Mouse (Mus musculus) lung, embryonic 15.5 days (tissue): ENCODE measurements at regions not wholly inside any gene's neighbourhood (a gene's known extent, or its start where the extent isn't known, plus 50 kb on each side); places are given as distances from the start of the nearest gene placed in this dataset.

ENCODE experiments used
- ATAC-seq: fragments of 200-750 bp; cut with Nextera tagmentation; 2 replicates; pipeline ENCODE4 v1.8.0; 2017; ENCODE audit warnings: moderate number of reproducible peaks, borderline replicate concordance; ENCODE audit not compliant: low FRiP score, low TSS enrichment; ENCODE audit errors: extremely low read depth
- H3K27ac ChIP-seq: fragments of 300-500 bp; sonication (generic); 2 replicates; pipeline ENCODE4 v1.5.1; 2015; ENCODE audit warnings: moderate library complexity, mild to moderate bottlenecking, inconsistent platforms
- H3K27me3 ChIP-seq: fragments of 300-500 bp; sonication (generic); 2 replicates; pipeline ENCODE4 v1.6.1; 2015; ENCODE audit warnings: inconsistent platforms
- H3K36me3 ChIP-seq: fragments of 300-500 bp; sonication (generic); 2 replicates; pipeline ENCODE4 v1.6.1; 2015; ENCODE audit warnings: inconsistent platforms
- H3K4me1 ChIP-seq: fragments of 300-500 bp; sonication (generic); 2 replicates; pipeline ENCODE4 v1.6.1; 2015; ENCODE audit warnings: inconsistent platforms
- H3K4me2 ChIP-seq: fragments of 300-500 bp; sonication (generic); 2 replicates; pipeline ENCODE4 v1.6.1; 2015; ENCODE audit warnings: inconsistent platforms, mild to moderate bottlenecking, moderate library complexity
- H3K4me3 ChIP-seq: fragments of 300-500 bp; sonication (generic); 2 replicates; pipeline ENCODE4 v1.5.1; 2015; ENCODE audit warnings: mild to moderate bottlenecking, inconsistent platforms
- H3K9ac ChIP-seq: fragments of 300-500 bp; sonication (generic); 2 replicates; pipeline ENCODE4 v1.6.1; 2015; ENCODE audit warnings: inconsistent platforms
- H3K9me3 ChIP-seq: fragments of 300-500 bp; sonication (generic); 2 replicates; pipeline ENCODE4 v1.6.1; 2016; ENCODE audit warnings: inconsistent platforms
- WGBS: fragments of 180-500 bp; shearing (Covaris S2); methylation state at CpG from one replicate; pipeline ENCODE4 v1.1.7; 2015; 5-methylcytosine and 5-hydroxymethylcytosine counted together

DNA sequence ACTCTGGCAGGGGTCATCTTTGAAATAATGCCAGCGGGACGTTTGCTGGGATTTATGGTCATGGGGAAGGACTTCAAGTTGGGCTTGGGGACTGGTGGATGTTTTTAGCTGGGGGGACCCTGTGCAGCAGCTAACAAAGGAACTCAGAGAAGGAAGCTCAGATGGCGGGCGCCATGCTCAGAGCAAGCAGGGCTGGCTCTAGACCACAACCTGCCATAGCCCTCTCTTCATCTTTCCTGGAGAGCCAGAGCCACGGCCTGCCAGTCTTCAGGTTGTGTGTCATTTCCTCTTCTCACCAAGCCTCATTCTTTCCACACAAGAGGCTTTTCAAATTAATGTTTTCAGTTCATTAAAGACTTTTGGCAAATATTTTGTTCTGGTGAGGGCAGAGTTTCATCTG, 219.9 kb downstream of the Bcl11a start:
- Histone ChIP-seq H3K4me3 (no peak overlapping the region), H3K27me3 (no peaks in the 10 kb centered on the region), H3K27ac (no peak overlapping the region), H3K9me3 (no peaks in the 10 kb centered on the region), H3K4me2 (peak overlapping the region; percentile 29; the same call in 1 of the 2 replicates), H3K4me1 (peaks cover 28% of the 10 kb centered on the region), H3K36me3 (no peaks in the 10 kb centered on the region), H3K9ac (no peak overlapping the region)
- ATAC-seq: no peak
- 46% methylated on average over 5 of the region's 5 CpGs for WGBS

DNA sequence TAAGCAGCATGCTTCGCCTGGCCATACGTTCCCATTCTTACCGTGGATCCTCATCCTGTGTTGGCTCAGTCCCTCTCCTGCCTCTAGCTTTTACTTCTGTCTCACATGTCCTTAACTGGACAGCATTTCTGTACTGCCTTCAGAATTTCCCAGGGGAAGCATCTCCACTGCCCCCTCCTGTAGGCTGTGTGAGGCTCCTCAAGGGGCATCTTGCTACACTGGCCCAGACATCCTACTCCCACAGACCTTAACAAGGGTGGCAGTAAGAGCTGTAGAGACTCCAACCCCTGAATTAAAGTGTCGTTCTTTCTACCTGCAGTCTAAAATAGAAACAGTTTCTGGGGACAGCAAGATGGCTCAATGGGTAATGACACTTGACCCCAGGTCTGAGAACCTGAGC, 222.5 kb downstream of the Bcl11a start:
- H3K4me2 ChIP-seq: no peak overlapping the region
- no peaks in the 10 kb centered on the region for H3K9me3 ChIP-seq
- no peak overlapping the region for H3K4me3 ChIP-seq
- WGBS: 75% methylated on average over 4 of the region's 4 CpGs
- H3K36me3 ChIP-seq: no peaks in the 10 kb centered on the region
- H3K27ac ChIP-seq: no peak overlapping the region
- no peaks in the 10 kb centered on the region for H3K27me3 ChIP-seq
- peaks cover 26% of the 10 kb centered on the region for H3K4me1 ChIP-seq
- no peak for ATAC-seq
- no peak overlapping the region for H3K9ac ChIP-seq

DNA sequence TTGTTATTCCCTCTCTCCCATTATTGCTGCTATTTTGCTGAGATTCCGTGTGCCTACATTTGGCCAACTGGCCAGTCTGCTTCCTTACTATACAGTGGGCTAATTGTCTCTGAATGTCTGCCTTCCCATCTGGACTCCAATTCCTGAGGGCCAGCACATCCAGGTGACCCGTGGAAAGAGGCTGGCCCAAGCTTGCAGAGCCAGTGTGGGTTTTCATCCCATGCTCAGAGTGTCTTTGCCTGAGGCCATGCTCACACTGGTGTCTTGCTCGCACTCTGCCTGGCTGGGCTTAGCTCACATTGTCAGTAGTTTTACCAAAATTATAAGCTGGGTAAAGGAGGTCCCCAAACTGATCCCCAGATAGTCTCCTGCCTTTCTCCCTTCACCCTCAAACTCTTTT, 223.3 kb downstream of the Bcl11a start:
- 74% methylated on average over 3 of the region's 3 CpGs for WGBS
- Histone ChIP-seq H3K4me2 (no peak overlapping the region), H3K27ac (no peak overlapping the region), H3K9ac (no peak overlapping the region), H3K27me3 (no peaks in the 10 kb centered on the region), H3K4me1 (peaks cover 31% of the 10 kb centered on the region), H3K9me3 (no peaks in the 10 kb centered on the region), H3K4me3 (no peak overlapping the region), H3K36me3 (no peaks in the 10 kb centered on the region)
- ATAC-seq: no peak

DNA sequence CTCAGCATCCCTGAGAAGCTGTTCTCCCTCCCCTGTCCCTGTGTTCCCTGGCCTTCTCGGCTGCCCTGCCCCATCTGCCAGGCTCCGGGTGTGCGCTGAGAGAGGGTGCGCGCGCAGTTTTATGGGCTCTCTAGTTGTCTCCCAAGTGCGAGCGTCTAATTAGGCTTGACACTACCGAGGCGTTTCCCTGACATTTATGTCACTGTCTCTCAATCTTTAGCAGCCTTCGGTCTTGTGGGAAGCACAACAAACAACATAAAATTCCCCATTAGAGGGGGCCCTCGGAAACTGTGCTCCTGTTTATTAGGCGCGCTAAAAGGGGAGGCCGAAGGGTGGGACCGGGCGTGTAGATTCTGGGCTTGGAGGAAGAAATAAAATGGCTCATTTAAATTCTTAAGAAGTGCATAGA, 227.3 kb downstream of the Bcl11a start:
- WGBS: 6% methylated on average over 17 of the region's 17 CpGs
- Histone ChIP-seq H3K9ac (no peak overlapping the region), H3K4me3 (peak overlapping the region; percentile 31), H3K27ac (no peak overlapping the region), H3K27me3 (no peaks in the 10 kb centered on the region), H3K9me3 (no peaks in the 10 kb centered on the region), H3K4me1 (peaks cover 14% of the 10 kb centered on the region), H3K36me3 (no peaks in the 10 kb centered on the region), H3K4me2 (peak overlapping the region; percentile 67)
- peak; percentile 46; the same call in 1 of the 2 replicates for ATAC-seq

DNA sequence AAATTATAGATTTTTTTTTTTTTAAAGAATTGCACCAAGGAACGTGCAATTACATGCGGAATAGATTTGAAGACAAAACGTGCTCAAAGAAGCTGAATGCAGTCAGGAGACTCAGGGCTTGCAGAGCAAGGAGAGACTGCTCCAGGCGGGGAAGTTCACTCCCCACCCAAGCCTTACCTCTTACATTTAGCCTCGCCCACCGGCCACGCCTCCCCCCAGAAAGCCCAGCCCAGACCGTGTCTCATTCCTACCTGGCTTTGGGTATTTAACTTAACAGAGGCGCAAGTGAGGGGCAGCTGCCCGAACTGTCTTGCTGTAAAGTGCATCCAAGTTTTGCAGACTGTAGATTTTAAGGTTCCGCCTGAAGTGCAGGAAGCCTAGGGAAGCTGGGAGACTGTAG, 227.8 kb downstream of the Bcl11a start:
- peak; percentile 72; the same call in 1 of the 2 replicates for ATAC-seq
- Histone ChIP-seq H3K27me3 (no peaks in the 10 kb centered on the region), H3K27ac (no peak overlapping the region), H3K4me3 (peak overlapping the region; percentile 31), H3K4me1 (peaks cover 14% of the 10 kb centered on the region), H3K9ac (no peak overlapping the region), H3K36me3 (no peaks in the 10 kb centered on the region), H3K9me3 (no peaks in the 10 kb centered on the region), H3K4me2 (peak overlapping the region; percentile 67)
- WGBS: 13% methylated on average over 11 of the region's 11 CpGs

DNA sequence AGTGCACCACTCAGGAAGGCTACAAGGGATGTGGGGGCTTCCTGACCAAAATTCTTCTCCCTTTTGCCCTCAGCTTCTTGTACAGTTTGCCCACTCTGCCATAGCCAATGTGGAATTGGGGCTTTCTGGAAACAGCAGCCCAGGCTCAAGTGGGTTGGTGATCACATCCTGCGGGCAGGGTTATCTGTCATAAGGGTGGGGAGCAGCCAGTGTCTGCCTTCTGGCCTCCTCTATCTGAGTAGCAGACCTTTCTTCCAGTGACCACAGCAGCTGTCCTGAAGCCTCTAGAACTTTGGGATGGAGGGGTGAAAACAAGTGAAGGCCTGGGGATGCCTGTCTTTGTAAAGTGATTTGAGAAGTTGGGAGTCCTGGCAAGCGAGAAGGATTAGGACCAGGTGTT, 228.2 kb downstream of the Bcl11a start:
- Histone ChIP-seq H3K4me2 (peak overlapping the region; percentile 67), H3K9ac (no peak overlapping the region), H3K4me3 (0 out of 2 replicates have a peak overlapping the region, but pooled peaks have one; percentile 31), H3K9me3 (no peaks in the 10 kb centered on the region), H3K27me3 (no peaks in the 10 kb centered on the region), H3K36me3 (no peaks in the 10 kb centered on the region), H3K27ac (no peak overlapping the region), H3K4me1 (peaks cover 14% of the 10 kb centered on the region)
- no peak for ATAC-seq
- WGBS: 65% methylated on average over 2 of the region's 2 CpGs

DNA sequence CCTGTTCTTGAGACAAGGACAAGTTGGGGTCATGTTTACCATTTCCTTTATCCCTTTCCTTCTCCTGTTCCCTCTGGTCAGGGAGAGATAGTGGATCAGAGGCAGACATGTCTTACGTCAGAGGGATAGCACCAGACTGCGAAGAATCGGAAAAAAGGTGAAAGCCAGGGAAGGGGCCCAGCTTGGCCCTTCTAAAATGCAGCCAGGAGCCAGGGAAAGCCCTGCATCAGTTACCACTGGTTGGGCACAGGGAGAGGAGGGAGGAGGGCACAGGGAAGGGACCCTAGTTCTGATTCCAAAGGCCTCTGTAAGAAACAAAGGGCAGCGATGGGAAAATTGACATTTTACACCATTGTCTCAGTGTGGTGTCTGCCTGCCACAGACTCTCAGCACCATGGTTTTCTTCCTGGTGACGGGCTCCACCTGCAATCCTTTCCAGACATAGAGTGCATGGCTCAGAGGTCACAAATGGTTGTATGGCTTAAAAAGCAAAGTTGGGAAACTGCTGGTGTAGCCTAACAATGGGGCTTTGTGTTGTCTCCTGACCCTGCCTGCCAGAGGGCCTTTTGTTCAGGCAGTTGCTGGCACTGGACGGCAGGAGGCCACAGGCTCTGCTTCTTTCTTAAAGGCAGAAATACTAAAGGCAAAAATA, 229.9 kb downstream of the Bcl11a start:
- no peak for ATAC-seq
- Histone ChIP-seq H3K9ac (no peak overlapping the region), H3K4me1 (peaks cover 14% of the 10 kb centered on the region), H3K9me3 (no peaks in the 10 kb centered on the region), H3K27ac (no peak overlapping the region), H3K4me2 (no peak overlapping the region), H3K36me3 (no peaks in the 10 kb centered on the region), H3K27me3 (no peaks in the 10 kb centered on the region), H3K4me3 (no peak overlapping the region)
- 55% methylated on average over 6 of the region's 6 CpGs for WGBS

DNA sequence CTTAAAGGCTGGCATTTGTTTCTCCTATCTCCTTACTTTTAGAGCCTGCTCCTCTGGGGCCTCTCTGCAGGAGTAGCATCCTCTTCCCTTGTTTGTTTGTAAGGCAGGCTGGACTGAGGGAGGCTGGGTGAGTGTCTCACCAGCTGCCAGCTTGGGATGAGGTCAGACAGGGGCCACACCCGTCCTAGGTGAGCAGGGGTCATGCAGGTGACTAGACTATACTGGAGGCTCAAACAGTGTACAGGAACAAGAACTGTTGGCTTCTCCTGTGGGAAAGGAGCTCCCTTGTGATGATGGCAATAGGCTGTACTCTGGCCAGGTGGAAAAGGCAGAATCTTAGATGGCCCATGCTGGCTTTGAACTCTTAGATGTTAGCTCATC, 230.4 kb downstream of the Bcl11a start:
- ATAC-seq: no peak
- peaks cover 14% of the 10 kb centered on the region for H3K4me1 ChIP-seq
- WGBS: 16% methylated on average over 1 of the region's 1 CpGs

DNA sequence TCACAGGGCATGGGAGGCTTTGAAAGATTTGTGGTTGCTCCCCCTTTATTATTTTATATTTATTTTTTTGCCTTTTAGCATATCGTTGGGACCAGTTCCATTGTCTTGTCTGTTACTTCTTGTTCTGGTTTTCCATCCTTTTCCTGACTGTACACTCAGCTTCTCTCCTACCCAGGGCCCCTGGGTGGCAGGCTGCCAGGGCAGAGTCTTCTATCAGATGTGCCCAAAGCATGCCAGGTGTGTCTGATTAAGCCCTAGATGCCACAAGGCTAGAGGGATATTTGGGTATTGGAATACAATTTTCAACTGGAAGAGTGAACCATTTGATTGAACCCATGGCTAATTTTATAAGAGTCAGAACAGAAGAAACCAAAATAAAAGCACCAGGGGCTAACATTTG, 236.2 kb downstream of the Bcl11a start:
- H3K4me2 ChIP-seq: no peak overlapping the region
- no peaks in the 10 kb centered on the region for H3K4me1 ChIP-seq
- H3K9ac ChIP-seq: no peak overlapping the region
- no peaks in the 10 kb centered on the region for H3K9me3 ChIP-seq
- ATAC-seq: no peak
- H3K36me3 ChIP-seq: no peaks in the 10 kb centered on the region
- no peak overlapping the region for H3K4me3 ChIP-seq
- no peak overlapping the region for H3K27ac ChIP-seq
- H3K27me3 ChIP-seq: no peaks in the 10 kb centered on the region
- 78% methylated on average over 1 of the region's 1 CpGs for WGBS

More for the DNA sequence above, 230.4 kb downstream of the Bcl11a start:
- no peaks in the 10 kb centered on the region for H3K9me3 ChIP-seq
- H3K4me3 ChIP-seq: no peak overlapping the region
- no peak overlapping the region for H3K4me2 ChIP-seq
- H3K27me3 ChIP-seq: no peaks in the 10 kb centered on the region
- no peak overlapping the region for H3K9ac ChIP-seq
- H3K36me3 ChIP-seq: no peaks in the 10 kb centered on the region
- H3K27ac ChIP-seq: no peak overlapping the region

DNA sequence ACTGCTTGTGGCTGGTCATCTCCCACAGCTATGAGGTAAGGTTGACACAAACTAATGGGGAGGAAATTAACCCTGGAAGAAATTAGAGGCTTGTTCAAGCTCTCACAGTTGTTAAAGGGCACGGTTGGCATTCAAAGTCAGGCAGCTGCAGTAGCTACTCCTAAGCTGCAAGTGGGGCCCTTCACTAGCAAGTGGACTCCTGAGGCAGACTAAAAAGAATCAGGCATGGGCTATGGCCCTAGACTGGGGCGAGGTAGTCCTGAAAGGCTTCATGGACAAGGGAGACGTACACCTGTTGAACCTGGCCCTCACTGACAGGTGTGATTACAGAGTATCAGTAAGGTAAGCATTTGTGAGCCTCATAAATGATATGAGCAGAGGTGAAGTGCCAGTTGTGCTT, 237.7 kb downstream of the Bcl11a start:
- Histone ChIP-seq H3K4me3 (no peak overlapping the region), H3K36me3 (no peaks in the 10 kb centered on the region), H3K9me3 (no peaks in the 10 kb centered on the region), H3K4me2 (no peak overlapping the region), H3K9ac (no peak overlapping the region), H3K27ac (no peak overlapping the region), H3K4me1 (no peaks in the 10 kb centered on the region), H3K27me3 (no peaks in the 10 kb centered on the region)
- ATAC-seq: no peak
- WGBS: 72% methylated on average over 3 of the region's 3 CpGs

DNA sequence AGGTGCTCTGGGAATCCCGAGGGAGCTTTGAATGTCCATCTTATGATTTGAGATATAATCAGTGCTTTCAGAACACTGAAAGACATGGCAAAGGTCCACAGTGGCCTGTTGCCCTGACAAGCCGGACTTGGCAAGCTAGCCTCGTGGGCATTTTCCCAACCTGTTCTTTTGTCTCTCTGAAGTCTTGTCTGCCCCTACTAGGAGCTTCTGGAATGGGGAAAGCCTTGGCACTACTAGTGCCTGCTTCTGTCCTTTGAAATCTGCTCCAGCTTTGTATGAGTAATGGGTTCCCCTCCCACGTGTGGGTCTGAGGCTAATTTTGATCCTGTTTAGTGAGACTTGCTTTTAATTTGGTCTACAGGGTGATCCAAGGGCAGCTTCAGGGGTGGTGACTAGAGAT, 238.3 kb downstream of the Bcl11a start:
- ATAC-seq: no peak
- whole genome bisulfite sequencing: 72% methylated on average over 4 of the region's 4 CpGs
- Histone ChIP-seq H3K4me2 (no peak overlapping the region), H3K9me3 (no peaks in the 10 kb centered on the region), H3K27me3 (no peaks in the 10 kb centered on the region), H3K9ac (no peak overlapping the region), H3K27ac (no peak overlapping the region), H3K4me3 (no peak overlapping the region), H3K36me3 (no peaks in the 10 kb centered on the region), H3K4me1 (no peaks in the 10 kb centered on the region)

DNA sequence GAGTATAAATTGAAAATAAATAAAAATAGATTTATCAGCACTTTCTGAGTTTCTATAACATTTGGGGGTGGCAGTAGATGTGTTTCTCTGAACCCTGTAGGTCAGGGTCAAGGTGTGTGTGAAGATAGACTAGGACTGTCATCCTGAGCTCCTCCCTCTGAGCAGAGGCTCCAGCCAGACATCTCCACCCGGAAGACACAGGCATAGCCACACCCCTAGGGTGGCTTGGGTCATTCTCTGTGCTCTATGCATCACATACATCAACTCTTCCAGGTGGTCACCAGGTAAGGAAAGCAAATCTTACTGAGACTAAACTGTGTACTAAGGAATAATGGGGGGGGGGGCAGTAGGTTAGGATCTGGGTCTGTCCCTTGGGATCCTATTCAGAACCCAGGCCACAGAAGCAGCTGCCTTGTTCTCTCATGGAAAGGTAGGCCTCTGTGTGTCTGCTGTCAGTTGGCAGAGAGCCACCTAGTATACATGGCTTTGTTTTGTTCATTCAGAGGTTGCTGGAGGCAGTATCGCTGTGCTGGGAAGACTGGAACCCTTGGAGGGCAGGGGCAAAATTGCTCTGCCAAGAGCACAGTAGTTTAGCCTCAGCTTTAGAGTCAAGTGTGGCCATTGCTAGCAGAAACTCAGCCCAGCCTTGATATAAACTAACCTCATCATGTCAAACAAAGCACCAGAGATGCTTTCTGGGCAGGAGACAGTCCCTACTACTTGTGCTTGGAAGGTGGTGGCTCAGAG, 240.3 kb downstream of the Bcl11a start:
- H3K9ac ChIP-seq: no peak overlapping the region
- no peak for ATAC-seq
- H3K27ac ChIP-seq: no peak overlapping the region
- no peak overlapping the region for H3K4me3 ChIP-seq
- no peak overlapping the region for H3K4me2 ChIP-seq
- H3K9me3 ChIP-seq: no peaks in the 10 kb centered on the region
- H3K36me3 ChIP-seq: no peaks in the 10 kb centered on the region
- WGBS: 59% methylated on average over 2 of the region's 2 CpGs
- H3K27me3 ChIP-seq: no peaks in the 10 kb centered on the region
- H3K4me1 ChIP-seq: no peaks in the 10 kb centered on the region
